Mouse (Mus musculus) fibroblast of lung, adult 2 months (primary cell): ENCODE data around the gene Pnn.
"Not testable (repeated sequence)": the region's sequence is repeated elsewhere in the genome, so short reads cannot be mapped to it uniquely, and the experiment has no call there.

ENCODE experiments used
- DNase-seq: peaks from one replicate; pipeline ENCODE4 v3.0.0-alpha.2; 2011; ENCODE audit warnings: low read depth

Gene Pnn

GRCm38 (mm10) chr12:59066448-59067077, at the start of gene Pnn:
Gene Pnn, plus strand, starts transcription at chr12:59066884.
- DNase-seq = peak; percentile 96

GRCm38 (mm10) chr12:59017970-59018369, 48.7 kb upstream of the Pnn start:
- no peak for DNase-seq

GRCm38 (mm10) chr12:59019891-59020290, 46.8 kb upstream of the Pnn start:
- no peak for DNase-seq

DNA sequence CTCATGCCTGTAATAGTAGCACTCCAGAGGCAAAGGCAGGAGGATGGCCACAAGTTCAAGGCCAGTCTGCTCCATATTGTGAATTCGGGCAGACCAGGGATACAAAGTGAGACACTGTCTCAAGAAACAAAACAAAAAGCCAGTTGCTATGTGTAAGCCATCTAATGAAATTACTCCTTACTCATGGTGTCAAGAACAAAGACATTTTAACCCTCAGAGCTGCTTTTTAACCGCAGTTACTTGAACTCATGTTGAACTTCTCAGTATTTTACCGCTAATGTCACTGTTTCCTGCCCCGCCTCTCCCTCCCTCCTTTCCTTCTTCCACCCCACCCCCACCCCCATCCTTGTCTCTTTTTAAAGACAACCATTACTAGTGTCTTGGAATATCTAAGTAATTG, 45.4 kb upstream of the Pnn start:
- DNase-seq = no peak

GRCm38 (mm10) chr12:59032101-59032500, 34.6 kb upstream of the Pnn start:
- no peak for DNase-seq

DNA sequence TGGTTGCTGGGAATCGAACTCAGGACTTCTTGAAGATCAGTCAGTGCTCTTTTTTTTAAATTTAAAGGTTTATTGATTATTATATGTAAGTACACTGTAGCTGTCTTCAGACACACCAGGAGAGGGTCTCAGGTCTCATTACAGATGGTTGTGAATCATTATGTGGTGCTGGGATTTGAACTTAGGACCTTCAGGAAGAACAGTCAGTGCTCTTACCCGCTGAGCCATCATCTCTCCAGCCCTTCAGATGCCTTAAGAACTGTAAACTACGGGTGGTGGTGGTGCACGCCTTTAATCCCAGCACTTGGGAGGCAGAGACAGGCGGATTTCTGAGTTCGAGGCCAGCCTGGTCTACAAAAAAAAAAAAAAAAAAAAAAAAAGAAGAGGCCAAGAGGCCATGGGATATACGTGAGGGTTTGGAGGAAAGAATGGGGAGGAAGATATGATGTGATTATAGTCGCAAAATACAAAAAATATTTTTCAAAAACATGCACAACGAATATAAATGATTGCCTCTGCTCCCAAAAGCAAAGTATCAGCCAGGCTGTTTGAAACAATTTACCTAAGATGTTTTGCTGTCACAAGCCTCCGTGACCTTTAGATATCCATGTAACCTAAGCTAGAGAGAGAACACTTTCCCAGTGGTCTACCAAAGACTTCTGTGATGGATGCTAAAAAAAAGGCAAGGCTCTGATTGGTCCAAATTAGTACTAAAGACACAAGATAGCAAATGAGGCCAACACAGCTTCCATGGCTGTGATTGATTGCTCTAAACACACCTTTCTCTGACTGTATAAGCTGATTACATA, 27.3 kb upstream of the Pnn start:
- DNase-seq = no peak

GRCm38 (mm10) chr12:59039971-59040844, 26.5 kb upstream of the Pnn start:
- DNase-seq = peak; percentile 46

GRCm38 (mm10) chr12:59040851-59041250, 25.8 kb upstream of the Pnn start:
- no peak for DNase-seq

- no peak for DNase-seq
These were observed 14.2 kb upstream of the Pnn start for GRCm38 (mm10) chr12:59052470-59052869.

DNA sequence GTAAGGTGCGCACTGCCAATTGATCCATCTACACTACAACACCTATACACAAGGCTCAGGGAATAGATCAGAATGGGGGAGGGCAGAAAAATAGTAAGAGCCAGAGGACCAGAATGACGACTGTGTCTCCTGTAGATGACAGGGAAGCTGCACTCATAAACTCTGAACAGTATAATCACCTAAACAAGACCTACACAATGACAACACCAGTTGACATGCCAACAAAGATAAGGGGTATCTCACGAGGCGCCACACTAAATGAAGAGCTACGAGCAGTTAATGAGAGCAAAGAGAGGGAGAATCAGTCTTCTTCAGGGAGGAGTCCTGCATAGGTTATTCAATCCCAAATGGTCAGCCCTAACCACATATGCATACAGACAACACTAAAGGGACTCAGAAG, 13.5 kb upstream of the Pnn start:
- no peak for DNase-seq

DNA sequence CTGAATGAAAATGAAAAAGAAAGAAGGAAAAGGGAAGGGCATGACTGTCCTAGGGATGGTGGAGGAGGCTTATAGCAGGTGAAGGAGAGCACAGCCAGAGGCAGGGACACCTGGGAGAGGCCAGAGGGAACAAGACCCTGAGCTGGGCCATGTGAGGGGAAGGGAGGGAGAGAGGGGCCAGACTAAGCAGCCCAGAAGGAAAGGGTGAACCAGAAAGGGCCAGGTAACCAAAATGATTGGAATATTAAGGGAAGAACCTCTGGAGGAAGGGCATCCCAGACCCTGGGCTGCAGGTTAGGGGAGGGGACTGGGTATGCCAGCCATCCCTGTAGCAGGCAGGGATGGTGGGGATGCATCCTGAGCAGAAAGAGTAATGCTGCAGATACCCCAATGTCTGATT, 12.7 kb upstream of the Pnn start:
- no peak for DNase-seq

DNA sequence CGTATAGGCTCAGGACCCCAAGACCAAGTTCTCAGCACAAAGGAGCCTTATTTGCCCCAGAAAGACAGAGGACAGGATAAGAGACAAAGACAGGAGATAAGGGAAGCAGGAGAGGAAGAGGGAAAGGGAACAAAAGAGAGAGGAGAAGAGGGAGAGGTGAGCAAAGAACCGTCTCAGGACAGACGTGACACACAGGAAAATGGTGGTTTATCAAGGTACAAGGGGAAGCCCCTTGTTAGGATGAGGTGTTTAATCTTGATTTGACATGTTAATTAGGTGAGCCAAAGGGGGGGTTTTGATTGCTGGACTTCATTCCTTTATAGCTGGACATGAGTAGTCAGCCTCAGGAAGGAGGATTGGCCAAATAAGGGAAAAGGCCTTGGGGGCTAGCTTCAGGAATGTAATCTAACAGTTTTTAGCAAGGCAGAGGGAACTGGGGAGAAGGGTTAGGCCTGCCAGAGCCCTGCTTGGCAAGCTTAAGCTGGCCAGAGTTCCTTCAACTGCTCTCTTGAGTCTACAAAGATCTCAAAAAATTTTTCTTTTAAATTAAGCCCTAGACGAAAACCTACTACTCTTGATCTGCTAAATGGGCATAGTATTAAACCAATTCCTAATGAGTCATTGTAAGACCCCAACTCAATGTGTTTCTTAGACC, 11.4 kb upstream of the Pnn start:
- no peak for DNase-seq

DNA sequence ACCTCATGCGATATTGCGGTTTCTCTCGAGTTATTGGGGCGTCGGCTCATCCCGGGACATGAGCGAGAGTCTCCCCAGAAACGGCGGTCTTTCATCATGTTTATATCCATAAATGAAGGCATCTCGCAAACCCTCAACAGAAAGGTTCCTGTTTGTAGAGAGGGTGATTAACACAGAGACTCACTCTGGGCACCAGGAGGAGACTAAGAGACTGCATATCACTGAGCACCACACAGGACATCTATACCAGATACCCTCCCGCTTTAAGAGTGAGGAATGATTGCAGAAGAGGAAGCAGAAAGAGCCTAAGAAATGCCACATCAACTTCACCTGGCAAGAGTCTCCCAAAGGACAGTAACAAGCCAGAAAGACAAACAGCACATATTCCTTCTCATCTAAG, 10.5 kb upstream of the Pnn start:
- no peak for DNase-seq

- not testable (repeated sequence) for DNase-seq
These were observed 8.4 kb upstream of the Pnn start for GRCm38 (mm10) chr12:59058242-59058641.

DNA sequence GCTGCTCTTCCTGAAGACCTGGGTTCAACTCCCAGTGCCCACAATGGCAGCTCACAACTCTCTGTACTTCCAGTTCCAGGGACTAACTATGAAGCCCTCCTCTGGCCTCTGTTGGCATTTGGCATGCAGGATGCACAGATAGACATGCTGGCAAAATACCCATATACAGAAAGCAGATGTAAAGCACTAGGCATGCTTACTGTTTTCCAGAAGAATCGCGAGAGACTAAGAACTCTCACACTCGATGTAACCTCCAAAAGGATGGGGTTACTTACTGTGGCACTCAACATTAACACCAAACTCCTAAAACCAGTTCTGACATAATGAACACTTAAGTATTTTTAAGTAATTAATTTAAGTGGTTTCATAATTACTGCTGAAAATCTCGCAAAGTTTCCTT, 6.4 kb upstream of the Pnn start:
- no peak for DNase-seq

DNA sequence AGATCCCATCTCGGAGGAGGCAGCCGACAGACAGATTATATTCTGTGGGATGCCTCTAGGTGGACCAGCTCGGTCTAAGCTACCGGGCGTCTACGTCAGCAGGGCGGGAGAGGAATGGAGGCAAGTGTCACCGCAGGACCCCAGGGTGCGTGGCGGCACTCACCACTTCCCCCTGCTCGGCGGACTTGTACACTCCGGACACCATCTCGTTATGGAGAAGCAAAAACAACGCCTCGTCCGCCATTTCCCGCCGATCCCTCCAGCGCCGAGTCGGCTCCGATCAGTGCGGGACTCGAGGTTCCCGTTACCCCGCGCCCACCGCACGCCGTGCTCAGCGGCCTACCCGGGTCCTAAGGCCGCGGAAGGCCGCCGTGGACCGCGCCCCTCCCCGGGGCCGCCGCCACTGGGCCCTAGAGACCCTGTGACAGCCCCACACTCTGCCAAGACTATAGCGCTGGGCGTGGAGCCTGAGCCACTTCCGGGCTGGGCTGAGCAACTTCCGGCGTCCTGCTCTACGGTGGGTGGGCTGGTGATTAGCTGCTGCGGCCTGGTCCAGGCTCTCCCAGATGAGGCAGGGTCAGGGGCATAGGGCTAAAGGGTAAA, 5.6 kb upstream of the Pnn start, which contains the start of gene Trappc6b:
Gene Trappc6b, minus strand, starts transcription at position 480 of the 603 bp plus-strand sequence.
- DNase-seq = peak; percentile 47

- DNase-seq = no peak
These were observed 1.8 kb upstream of the Pnn start for GRCm38 (mm10) chr12:59064837-59065236.

DNA sequence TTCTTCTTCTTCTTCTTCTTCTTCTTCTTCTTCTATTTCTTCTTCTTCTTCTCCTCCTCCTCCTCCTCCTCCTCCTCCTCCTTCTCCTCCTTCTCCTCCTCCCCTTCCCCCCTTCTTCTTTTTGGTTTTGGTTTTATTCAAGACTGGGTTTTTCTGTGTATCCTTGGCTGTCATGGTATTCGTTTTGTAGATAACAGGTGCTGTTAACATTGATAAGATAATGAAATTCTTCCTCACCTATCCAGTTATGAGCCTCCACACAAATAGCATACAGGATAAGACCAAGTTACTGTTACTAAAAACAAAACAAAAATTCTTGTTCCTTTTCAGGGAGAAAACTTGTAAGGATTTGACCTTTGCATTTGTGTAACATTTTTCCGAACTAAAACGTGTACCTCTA, 908 bp upstream of the Pnn start:
- DNase-seq = no peak

DNA sequence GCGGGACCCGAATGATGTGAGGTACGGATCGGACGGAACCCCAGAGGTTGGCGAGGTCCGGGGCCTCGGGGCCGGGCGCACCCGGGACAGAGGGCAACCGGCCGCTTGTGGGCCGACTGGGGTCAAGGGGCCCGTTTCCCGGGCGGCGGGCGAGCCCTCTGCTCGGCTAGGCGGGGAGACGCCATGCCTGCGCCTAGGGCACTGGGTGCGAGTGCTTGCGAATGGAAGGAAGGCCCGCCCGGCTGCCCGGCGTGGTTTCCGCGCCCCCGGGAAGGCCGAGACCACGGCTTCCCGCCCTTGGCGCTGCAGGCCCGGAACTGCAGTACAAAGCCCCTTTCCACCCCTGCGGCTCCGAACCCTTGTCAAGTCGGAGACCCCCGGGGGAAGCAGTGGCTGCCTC, 411 bp downstream of the Pnn start:
- no peak for DNase-seq

- no peak for DNase-seq
These were observed 2.1 kb downstream of the Pnn start for GRCm38 (mm10) chr12:59068791-59069190.

DNA sequence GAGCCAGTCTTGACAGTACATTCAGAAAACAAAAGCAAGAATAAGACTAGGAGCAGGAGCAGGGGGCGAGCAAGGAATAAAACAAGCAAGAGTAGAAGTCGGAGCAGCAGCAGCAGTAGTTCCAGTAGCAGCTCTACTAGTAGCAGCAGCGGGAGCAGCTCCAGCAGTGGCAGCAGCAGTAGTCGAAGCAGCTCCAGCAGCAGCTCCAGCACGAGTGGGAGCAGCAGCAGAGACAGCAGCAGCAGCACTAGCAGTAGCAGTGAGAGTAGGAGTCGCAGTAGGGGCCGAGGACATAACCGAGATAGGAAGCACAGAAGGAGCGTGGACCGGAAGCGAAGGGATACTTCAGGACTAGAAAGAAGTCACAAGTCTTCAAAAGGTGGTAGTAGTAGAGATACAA, 5.6 kb downstream of the Pnn start:
- DNase-seq = no peak

- DNase-seq = no peak
These were observed 7.4 kb downstream of the Pnn start for GRCm38 (mm10) chr12:59074052-59074451.
